24 mouse cellular contexts compared by ENCODE assay signal in genomic region chr10:61241961-61242421, GRCm38 (mm10). TPM values are rescaled to one million over a fixed set of nuclear protein-coding genes. Genes with fewer than 3 reads are reported as not detected.
DNase-seq lines count a peak whose midpoint lies in the region; ATAC-seq and TF ChIP-seq lines count a peak whose summit lies in the region.
"Had no signal": no experiment of that assay in that cellular context is flagged by ENCODE, and none has a peak within 500 bp of the region (broad histone marks: within the 10 kb centered on the region; RNA-seq: fewer than 3 reads in every experiment).

No protein-coding gene starts in this region.

- H3K9me3 ChIP-seq in kidney, embryonic 14.5 days (ENCODE audit: control insufficient read depth, low read length): no peaks in the 10 kb centered on the region
- no peaks in the 10 kb centered on the region for H3K9me3 ChIP-seq in ES-E14 (ENCODE audit: control insufficient read depth, insufficient read depth, low read depth, low read length)
- H3K9me3 ChIP-seq in embryonic facial prominence, embryonic 12.5 days: 0 out of 2 replicates have a peak, but pooled peaks cover 4% of the 10 kb centered on the region
- H3K9me3 ChIP-seq: forebrain, embryonic 15.5 days; intestine, embryonic 15.5 days; liver, embryonic 12.5 days; lung, embryonic 15.5 days; neural tube, embryonic 13.5 days had no signal

- H3K4me1 ChIP-seq in kidney, embryonic 14.5 days (ENCODE audit: control insufficient read depth, insufficient read depth, low read length): 0 out of 2 replicates have a peak, but pooled peaks cover 6% of the 10 kb centered on the region
- peaks cover 11 to 48% of the 10 kb centered on the region in 2 experiments for H3K4me1 ChIP-seq in ES-E14 (ENCODE audit: control insufficient read depth in 2 of 2, insufficient read depth in 2 of 2, low read length in 2 of 2, poor library complexity in 1 of 2)
- peaks cover 28% of the 10 kb centered on the region for H3K4me1 ChIP-seq in embryonic facial prominence, embryonic 12.5 days
- H3K4me1 ChIP-seq: forebrain, embryonic 15.5 days; liver, embryonic 12.5 days; lung, embryonic 15.5 days; neural tube, embryonic 13.5 days had no signal

- 47% methylated on average over 4 of the region's 4 CpGs for WGBS in kidney, embryonic 14.5 days
- 49% methylated on average over 4 of the region's 4 CpGs for WGBS in embryonic facial prominence, embryonic 12.5 days

- ATAC-seq in kidney, embryonic 14.5 days (ENCODE audit: low FRiP score, low TSS enrichment): no peak
- ATAC-seq in embryonic facial prominence, embryonic 12.5 days (ENCODE audit: insufficient number of reproducible peaks, insufficient read depth, low FRiP score, low TSS enrichment): no peak
- ATAC-seq: forebrain, embryonic 15.5 days; intestine, embryonic 15.5 days; liver, embryonic 12.5 days had no signal

- in situ Hi-C loops in ES-E14 (cut with MboI; ENCODE audit: low sequenced_read_pairs in 2 of 2, unreplicated experiment in 2 of 2): no loop called here

- no peak overlapping the region for H3K4me2 ChIP-seq in kidney, embryonic 14.5 days (replicated peaks; ENCODE audit: low read depth, low read length)
- H3K4me2 ChIP-seq in embryonic facial prominence, embryonic 12.5 days (replicated peaks): no peak overlapping the region
- H3K4me2 ChIP-seq: forebrain, embryonic 15.5 days; heart, embryonic 11.5 days; hindbrain, embryonic 14.5 days; intestine, embryonic 15.5 days; limb, embryonic 12.5 days; liver, embryonic 12.5 days; lung, embryonic 15.5 days; neural tube, embryonic 13.5 days had no signal

- H3K27ac ChIP-seq in kidney, embryonic 14.5 days (ENCODE audit: low read depth, low read length): no peak overlapping the region
- H3K27ac ChIP-seq in ES-E14 (ENCODE audit: insufficient read depth, low read depth, low read length, poor library complexity, severe bottlenecking): peak overlapping the region; percentile 64; the same call in 1 of the 2 replicates
- 0 out of 2 replicates have a peak overlapping the region, but pooled peaks have one; percentile 3 for H3K27ac ChIP-seq in embryonic facial prominence, embryonic 12.5 days
- H3K27ac ChIP-seq: forebrain, embryonic 15.5 days; hindbrain, embryonic 14.5 days; liver, embryonic 12.5 days; lung, embryonic 15.5 days; neural tube, embryonic 13.5 days had no signal

- H3K9ac ChIP-seq in kidney, embryonic 14.5 days (ENCODE audit: low read depth, low read length): no peak overlapping the region
- no peak overlapping the region for H3K9ac ChIP-seq in ES-E14 (ENCODE audit: insufficient read depth, low read depth, low read length, poor library complexity, severe bottlenecking)
- H3K9ac ChIP-seq in embryonic facial prominence, embryonic 12.5 days: no peak overlapping the region
- H3K9ac ChIP-seq: forebrain, embryonic 15.5 days; hindbrain, embryonic 14.5 days; intestine, embryonic 15.5 days; limb, embryonic 12.5 days; liver, embryonic 12.5 days; lung, embryonic 15.5 days; neural tube, embryonic 13.5 days had no signal

- H3K36me3 ChIP-seq in kidney, embryonic 14.5 days (ENCODE audit: control insufficient read depth, insufficient read depth, low read length): no peaks in the 10 kb centered on the region
- peaks cover 2% of the 10 kb centered on the region; the same call in 1 of the 2 replicates for H3K36me3 ChIP-seq in ES-E14 (ENCODE audit: control insufficient read depth, insufficient read depth, low read length, poor library complexity, severe bottlenecking)
- H3K36me3 ChIP-seq in embryonic facial prominence, embryonic 12.5 days: no peaks in the 10 kb centered on the region
- H3K36me3 ChIP-seq: forebrain, embryonic 15.5 days; intestine, embryonic 15.5 days; limb, embryonic 12.5 days; liver, embryonic 12.5 days; lung, embryonic 15.5 days; neural tube, embryonic 13.5 days had no signal

- DNase-seq in kidney, postnatal 4 days: peak; percentile 10
- DNase-seq in ES-E14 (ENCODE audit: low read depth, low spot score): no peak
- DNase-seq in thymus, postnatal 0 days (ENCODE audit: low spot score): peak; percentile 29
- no peak for DNase-seq in B cell, adult 2 months
- DNase-seq in cerebellum, postnatal 14 days: no peak
- no peak for DNase-seq in spleen, postnatal 4 days (ENCODE audit: low spot score in 2 of 2)
- DNase-seq: cerebellum, adult 8-10 months; heart, postnatal 10 days; kidney, adult 9 months had no signal

- H3K4me3 ChIP-seq in kidney, embryonic 14.5 days (ENCODE audit: low read length): no peak overlapping the region
- no peak overlapping the region for H3K4me3 ChIP-seq in ES-E14 (ENCODE audit: insufficient read depth in 1 of 2, low read depth in 1 of 2, low read length in 2 of 2, poor library complexity in 1 of 2, severe bottlenecking in 1 of 2)
- no peak overlapping the region for H3K4me3 ChIP-seq in embryonic facial prominence, embryonic 12.5 days
- H3K4me3 ChIP-seq: forebrain, embryonic 15.5 days; intestine, embryonic 15.5 days; limb, embryonic 12.5 days; liver, embryonic 12.5 days; lung, embryonic 15.5 days; neural tube, embryonic 13.5 days had no signal

- no peaks in the 10 kb centered on the region for H3K27me3 ChIP-seq in kidney, embryonic 14.5 days (ENCODE audit: control insufficient read depth, insufficient read depth, low read length)
- H3K27me3 ChIP-seq in embryonic facial prominence, embryonic 12.5 days: no peaks in the 10 kb centered on the region
- H3K27me3 ChIP-seq: forebrain, embryonic 15.5 days; intestine, embryonic 15.5 days; limb, embryonic 12.5 days; liver, embryonic 12.5 days; lung, embryonic 15.5 days; neural tube, embryonic 13.5 days had no signal

TF ChIP-seq in ES-E14, 5 proteins besides CTCF, POLR2A, EP300 and RAD21:
- TF ChIP-seq CHD2 (IDR thresholded peaks at IDR 0.05; ENCODE audit: low read depth, low read length): no peak
- TF ChIP-seq ZC3H11A (IDR thresholded peaks at IDR 0.05; ENCODE audit: borderline replicate concordance, low read depth, low read length): no peak
- TF ChIP-seq MAFK (IDR thresholded peaks at IDR 0.05; ENCODE audit: insufficient read depth, low read depth, low read length): no peak
TF ChIP-seq in ES-E14: peak in this region for 0.

RNA-seq across cellular contexts. Expression of gene Adamts14, which starts 31.2 kb away (rescaled TPM):
- 1.3 and 1.4 TPM in 2 replicates for polyA plus RNA-seq in kidney, embryonic 14.5 days (2014; fragmentation: Nextera tagmentation; extraction: Ambion mirVana)
- total RNA-seq in ES-E14 (2012; rRNA removed): 7.4 and 22.9 TPM in 2 replicates
- polyA plus RNA-seq in embryonic facial prominence, embryonic 12.5 days (2016; fragmentation: Nextera tagmentation; extraction: Ambion mirVana): 1.2 and 1.5 TPM in 2 replicates
- polyA plus RNA-seq in thymus, postnatal 0 days (2015; fragmentation: Nextera tagmentation; extraction: Ambion mirVana): 0.31 and 0.49 TPM in 2 replicates
- total RNA-seq: granulocyte monocyte progenitor cell, adult 5-6 weeks; MEL had no signal

RNA-seq across cellular contexts. Expression of gene Prf1, which starts 55.6 kb away (rescaled TPM):
- not detected in 2 replicates for polyA plus RNA-seq in kidney, embryonic 14.5 days (2014; fragmentation: Nextera tagmentation; extraction: Ambion mirVana)
- not detected in 2 replicates for total RNA-seq in ES-E14 (2012; rRNA removed)
- polyA plus RNA-seq in embryonic facial prominence, embryonic 12.5 days (2016; fragmentation: Nextera tagmentation; extraction: Ambion mirVana): not detected in 2 replicates
- polyA plus RNA-seq in thymus, postnatal 0 days (2015; fragmentation: Nextera tagmentation; extraction: Ambion mirVana): 3.1 and 3.6 TPM in 2 replicates
- total RNA-seq: common myeloid progenitor, adult 5-6 weeks; granulocyte monocyte progenitor cell, adult 5-6 weeks; heart, postnatal 10 days; layer of hippocampus, postnatal 14 days; MEL had no signal
- polyA plus RNA-seq: forebrain, embryonic 15.5 days; intestine, embryonic 15.5 days; limb, embryonic 12.5 days; liver, embryonic 12.5 days; lung, embryonic 15.5 days; neural tube, embryonic 13.5 days; stomach, embryonic 14.5 days had no signal

Comparison
In these comparisons a context has a peak if more than half of its experiments do, and no peak if none do; other contexts are left out.
1. DNase-seq: peak in kidney, postnatal 4 days (2 of 2) and thymus, postnatal 0 days (single experiment); none in ES-E14 (single experiment), B cell, adult 2 months (0 of 2), cerebellum, postnatal 14 days (0 of 2) and spleen, postnatal 4 days (0 of 2).